Mouse (Mus musculus): ENCODE results near the gene Atxn1. TPM values are rescaled to one million over a fixed set of nuclear protein-coding genes. Genes with fewer than 3 reads are reported as not detected.

Gene Atxn1
- polyA plus RNA-seq, 1 experiment from 2014 or later: 8.3 TPM

- ChIA-PET CTCF (no interaction called here), POLR2A (no interaction called here)
- in situ Hi-C loops (cut with MboI; ENCODE audit: low pct_unique_long_range_greater_than_20kb): no loop called here
- DNase-seq (ENCODE audit: low read depth, low spot score) (no peak), ATAC-seq (no peak)
- no peaks in the 10 kb centered on the region for H3K27me3 ChIP-seq
- TF ChIP-seq CTCF (IDR thresholded peaks at IDR 0.05): no peak
Observed at GRCm38 (mm10) chr13:45836377-45837054, 128.3 kb downstream of the Atxn1 start.

GRCm38 (mm10) chr13:45834300-45834699 lies 130.5 kb downstream of the Atxn1 start:
- CTCF ChIA-PET: no interaction called here

GRCm38 (mm10) chr13:45832695-45833350 lies 132.0 kb downstream of the Atxn1 start:
- DNase-seq (ENCODE audit: low read depth, low spot score) (no peak), ATAC-seq (no peak)
- ChIA-PET CTCF (no interaction called here), POLR2A (no interaction called here)
- H3K27me3 ChIP-seq: no peaks in the 10 kb centered on the region
- in situ Hi-C loops (cut with MboI; ENCODE audit: low pct_unique_long_range_greater_than_20kb): no loop called here
- TF ChIP-seq CTCF (IDR thresholded peaks at IDR 0.05): no peak

More at GRCm38 (mm10) chr13:45834300-45834699, 130.5 kb downstream of the Atxn1 start:
- in situ Hi-C loops (cut with MboI; ENCODE audit: low pct_unique_long_range_greater_than_20kb): no loop called here
- DNase-seq (ENCODE audit: low read depth, low spot score) (no peak), ATAC-seq (no peak)
- peak; percentile 31 for TF ChIP-seq CTCF (IDR thresholded peaks at IDR 0.05)
- POLR2A ChIA-PET: interaction anchor here (0.6 kb wide), 1 partner anchor 130 kb away, joined by 6 read pairs; no protein-coding TSS in a partner anchor
- H3K27me3 ChIP-seq: no peaks in the 10 kb centered on the region

GRCm38 (mm10) chr13:45829341-45829936 lies 135.4 kb downstream of the Atxn1 start:
- no peak for ATAC-seq
- CTCF ChIA-PET: interaction anchor here (0.7 kb wide), 1 partner anchor 14 kb away, joined by 3 read pairs; no protein-coding TSS in a partner anchor
- no peak for TF ChIP-seq CTCF (IDR thresholded peaks at IDR 0.05)
- in situ Hi-C loops (cut with MboI; ENCODE audit: low pct_unique_long_range_greater_than_20kb): no loop called here
- no peaks in the 10 kb centered on the region for H3K27me3 ChIP-seq
- no peak for DNase-seq (ENCODE audit: low read depth, low spot score)
- POLR2A ChIA-PET: interaction anchor here (0.6 kb wide), 1 partner anchor 53 kb away, joined by 3 read pairs; no protein-coding TSS in a partner anchor

GRCm38 (mm10) chr13:45828035-45828434 lies 136.8 kb downstream of the Atxn1 start:
- ChIA-PET CTCF (interaction anchor here (1.3 kb wide), 1 partner anchor 53 kb away, joined by 3 read pairs; no protein-coding TSS in a partner anchor), POLR2A (interaction anchor here (0.6 kb wide), 1 partner anchor 215 kb away, joined by 3 read pairs; no protein-coding TSS in a partner anchor)
- no peak for TF ChIP-seq CTCF (IDR thresholded peaks at IDR 0.05)
- H3K27me3 ChIP-seq: no peaks in the 10 kb centered on the region
- ATAC-seq (no peak), DNase-seq (ENCODE audit: low read depth, low spot score) (no peak)
- in situ Hi-C loops (cut with MboI; ENCODE audit: low pct_unique_long_range_greater_than_20kb): no loop called here

GRCm38 (mm10) chr13:45827619-45828018 lies 137.2 kb downstream of the Atxn1 start:
- ChIA-PET POLR2A (interaction anchor here (0.6 kb wide), 1 partner anchor 215 kb away, joined by 3 read pairs; no protein-coding TSS in a partner anchor), CTCF (interaction anchor here (1.3 kb wide), 1 partner anchor 53 kb away, joined by 3 read pairs; no protein-coding TSS in a partner anchor)
- H3K27me3 ChIP-seq: no peaks in the 10 kb centered on the region
- ATAC-seq (peak; percentile 80), DNase-seq (ENCODE audit: low read depth, low spot score) (peak; percentile 61)
- TF ChIP-seq CTCF (IDR thresholded peaks at IDR 0.05): no peak
- in situ Hi-C loops (cut with MboI; ENCODE audit: low pct_unique_long_range_greater_than_20kb): no loop called here

GRCm38 (mm10) chr13:45827046-45827596 lies 137.7 kb downstream of the Atxn1 start:
- ChIA-PET CTCF (interaction anchor here (1.3 kb wide), 1 partner anchor 54 kb away, joined by 3 read pairs; no protein-coding TSS in a partner anchor), POLR2A (interaction anchor here (0.6 kb wide), 1 partner anchor 214 kb away, joined by 3 read pairs; no protein-coding TSS in a partner anchor)
- TF ChIP-seq CTCF (IDR thresholded peaks at IDR 0.05): no peak
- no peaks in the 10 kb centered on the region for H3K27me3 ChIP-seq
- DNase-seq (ENCODE audit: low read depth, low spot score) (no peak), ATAC-seq (no peak)
- in situ Hi-C loops (cut with MboI; ENCODE audit: low pct_unique_long_range_greater_than_20kb): no loop called here

GRCm38 (mm10) chr13:45822491-45822829 lies 142.3 kb downstream of the Atxn1 start:
- H3K27me3 ChIP-seq: no peaks in the 10 kb centered on the region
- in situ Hi-C loops (cut with MboI; ENCODE audit: low pct_unique_long_range_greater_than_20kb): no loop called here
- DNase-seq (ENCODE audit: low read depth, low spot score) (no peak), ATAC-seq (no peak)
- no peak for TF ChIP-seq CTCF (IDR thresholded peaks at IDR 0.05)
- ChIA-PET POLR2A (no interaction called here), CTCF (interaction anchor here (1.1 kb wide), 1 partner anchor 99 kb away, joined by 3 read pairs; no protein-coding TSS in a partner anchor)

GRCm38 (mm10) chr13:45821764-45822490 lies 142.9 kb downstream of the Atxn1 start:
- H3K27me3 ChIP-seq: no peaks in the 10 kb centered on the region
- ChIA-PET CTCF (interaction anchor here (1.1 kb wide), 1 partner anchor 98 kb away, joined by 3 read pairs; no protein-coding TSS in a partner anchor), POLR2A (no interaction called here)
- in situ Hi-C loops (cut with MboI; ENCODE audit: low pct_unique_long_range_greater_than_20kb): no loop called here
- no peak for TF ChIP-seq CTCF (IDR thresholded peaks at IDR 0.05)
- DNase-seq (ENCODE audit: low read depth, low spot score) (no peak), ATAC-seq (no peak)

Data from Patski (cell line).